Mouse (Mus musculus) embryo, embryonic 11 days (tissue): ENCODE measurements around the gene Rsph14.

Source experiments
- DNase-seq: peaks from one replicate; pipeline ENCODE4 v3.0.0-alpha.2; 2015

The Rsph14 gene

DNA sequence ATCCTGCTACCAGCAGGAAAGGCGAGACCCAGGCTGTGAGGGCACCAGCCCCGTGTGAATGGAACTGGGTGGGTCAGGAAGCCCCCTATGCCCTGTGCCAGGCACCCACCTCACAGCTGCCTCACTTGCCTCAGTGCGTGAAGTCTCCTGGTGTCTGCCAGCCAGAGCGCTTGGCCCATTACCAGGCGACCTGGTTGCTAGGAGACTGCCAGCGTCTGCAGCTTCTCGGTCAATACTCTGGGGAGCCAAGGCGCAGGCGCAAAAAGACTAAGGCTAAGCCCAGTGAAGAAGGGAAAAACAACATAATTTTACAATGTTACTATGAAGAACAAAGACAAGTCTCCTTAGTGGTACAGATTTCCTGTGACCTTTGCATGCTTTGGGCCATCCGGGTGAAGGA, at the start of gene Rsph14:
Rsph14 (minus strand) TSS at position 192 of the 400 bp plus-strand sequence.
- peak; percentile 84 for DNase-seq

DNA sequence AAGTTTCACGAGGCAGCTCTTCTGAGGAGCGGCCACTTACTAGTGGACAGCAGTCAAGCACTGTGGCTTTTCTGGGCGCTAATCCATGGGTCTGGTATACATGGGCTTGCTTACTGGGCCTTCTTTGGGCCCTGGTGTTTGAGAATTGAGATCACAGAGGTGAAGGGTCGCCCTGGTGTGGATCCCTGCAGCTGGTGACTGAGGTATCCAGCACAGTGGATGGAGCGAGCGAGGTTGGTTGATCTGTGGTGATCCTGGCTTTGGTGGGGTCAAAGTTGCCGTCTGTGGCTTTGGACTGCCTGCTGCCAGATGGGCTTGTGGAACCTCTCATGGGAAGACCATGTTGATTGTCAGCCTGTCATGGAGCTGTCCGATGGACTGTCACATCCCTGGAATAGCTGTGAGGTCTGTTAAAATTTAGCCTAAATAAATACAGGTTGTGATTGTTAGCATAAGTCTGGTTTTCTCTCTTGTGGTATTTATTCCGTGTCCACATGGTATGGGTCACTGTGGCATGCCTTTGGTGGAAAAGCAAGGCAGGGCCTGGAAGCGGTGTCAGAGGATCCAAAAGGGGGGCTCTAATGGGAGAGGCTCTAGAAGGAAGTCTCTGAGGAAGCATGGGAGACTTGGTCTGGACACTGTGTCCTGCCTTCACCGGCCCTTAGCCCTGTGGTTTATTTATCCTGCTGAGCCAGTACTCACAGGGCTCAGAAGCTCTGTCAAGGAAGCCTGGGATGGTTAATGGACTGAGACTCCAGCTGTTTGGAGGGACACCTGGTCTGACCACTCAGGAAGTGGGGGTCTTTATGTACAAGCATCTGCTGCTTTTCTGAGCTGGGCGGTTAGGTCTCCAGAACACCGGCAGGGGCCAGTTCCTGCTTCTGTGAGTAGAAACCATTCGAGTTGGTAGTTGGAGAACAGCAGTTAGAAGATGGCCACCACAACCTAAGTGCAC, 46.1 kb upstream of the Rsph14 start:
- no peak for DNase-seq

DNA sequence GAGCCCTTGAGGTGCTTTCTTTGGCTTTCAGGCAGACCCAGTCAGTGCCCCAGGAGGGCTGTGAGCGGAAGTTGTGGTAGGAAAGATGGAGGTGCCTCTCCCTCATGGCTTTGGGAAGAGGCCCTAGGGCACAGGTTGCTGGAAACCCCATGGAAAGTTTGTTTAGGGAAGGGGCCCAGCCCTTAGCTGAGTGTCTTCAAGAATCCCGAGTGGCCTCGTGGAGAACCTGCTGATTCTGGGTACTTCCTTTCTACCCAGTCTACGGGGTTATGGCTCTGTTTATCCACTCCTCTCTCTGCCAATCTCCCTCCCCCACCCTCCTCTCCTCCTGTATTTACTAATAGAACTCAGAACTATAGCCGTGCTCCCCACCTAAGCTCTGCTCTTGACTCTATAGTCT, 43.3 kb upstream of the Rsph14 start:
- no peak for DNase-seq

DNA sequence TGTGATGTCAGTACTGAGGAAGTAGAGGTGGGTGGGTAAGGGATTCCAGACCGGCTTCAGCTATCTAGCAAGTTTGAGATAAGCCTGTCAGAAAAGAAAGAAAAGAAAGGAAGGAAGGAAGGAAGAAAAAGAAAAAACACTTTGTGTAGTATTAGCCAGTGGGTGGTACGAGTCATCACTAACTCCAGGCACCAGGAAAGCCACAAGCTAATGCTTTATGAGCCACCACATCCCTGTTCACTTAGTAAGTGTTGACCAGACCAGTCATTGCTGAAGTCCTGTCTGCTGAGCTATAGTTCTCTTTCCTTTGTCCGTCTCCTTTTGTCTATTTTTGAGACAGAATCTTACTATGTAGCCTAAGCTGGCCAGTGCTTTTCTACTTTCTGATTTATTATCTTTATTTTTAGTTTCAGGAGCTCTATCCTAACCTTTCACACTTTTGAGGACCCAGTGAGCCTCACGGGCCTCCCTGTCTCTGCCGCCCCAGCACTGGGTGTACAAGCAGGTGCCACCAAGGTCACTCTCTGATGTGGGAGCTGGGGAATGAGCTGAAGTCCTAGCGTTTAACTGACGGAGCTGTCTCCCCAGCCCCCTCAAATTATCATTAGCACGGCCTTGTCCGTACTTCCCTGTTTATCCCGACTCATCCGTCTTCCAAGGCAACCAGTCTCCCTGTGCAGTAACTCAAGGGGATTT, 38.0 kb upstream of the Rsph14 start:
- DNase-seq: no peak

DNA sequence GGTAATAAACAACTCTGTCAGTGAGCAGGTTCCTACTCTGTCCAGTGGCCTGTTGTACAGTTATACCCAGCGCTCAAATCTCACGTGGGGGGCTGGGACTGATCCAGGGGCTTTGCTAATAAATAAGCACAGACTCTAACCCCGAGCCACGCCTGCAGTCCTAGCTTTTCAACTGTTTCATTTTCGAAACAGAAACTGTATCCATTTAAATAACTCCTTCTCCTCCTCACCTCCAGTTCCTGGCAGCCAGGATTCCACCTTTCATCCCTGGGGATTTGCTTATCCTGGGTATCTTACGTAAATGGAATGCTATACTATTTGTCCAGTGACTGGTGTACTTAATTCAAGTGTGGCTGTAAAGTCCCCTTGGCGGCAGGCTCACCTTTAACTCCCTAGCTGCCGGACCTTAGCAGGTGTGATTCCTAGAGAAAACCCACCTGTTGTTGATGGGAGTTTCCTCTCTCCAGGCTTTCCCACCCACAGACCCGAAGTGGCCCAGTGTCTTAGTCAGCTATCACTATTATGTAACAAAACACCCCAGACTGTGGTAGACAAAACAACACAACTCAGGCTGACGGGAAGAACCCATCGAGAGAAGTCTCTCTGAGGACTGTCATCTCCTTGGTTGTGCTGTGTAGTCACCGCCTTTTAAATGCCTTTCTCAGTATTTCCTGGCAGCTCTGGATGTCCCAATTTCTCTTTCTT, 36.4 kb upstream of the Rsph14 start:
- DNase-seq: no peak

DNA sequence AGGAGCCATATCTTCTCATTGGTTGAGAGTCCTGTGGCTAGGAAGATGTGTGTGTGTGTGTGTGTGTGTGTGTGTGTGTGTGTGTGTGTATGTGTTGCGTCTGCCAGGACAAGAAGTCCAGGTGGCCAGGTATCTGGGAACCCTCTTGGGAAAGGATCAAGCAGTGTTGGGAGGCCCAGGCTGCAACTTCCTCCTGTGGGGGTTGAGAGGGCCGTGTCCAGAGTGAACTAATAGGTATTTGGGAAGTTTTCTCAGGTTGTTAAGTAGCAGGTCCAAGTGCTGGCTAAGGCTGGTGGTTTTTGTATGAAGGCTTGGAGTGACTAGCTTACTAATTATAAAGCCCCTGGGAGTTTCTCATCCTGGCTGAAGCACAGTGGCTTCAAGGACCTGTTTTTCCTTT, 35.7 kb upstream of the Rsph14 start:
- no peak for DNase-seq

DNA sequence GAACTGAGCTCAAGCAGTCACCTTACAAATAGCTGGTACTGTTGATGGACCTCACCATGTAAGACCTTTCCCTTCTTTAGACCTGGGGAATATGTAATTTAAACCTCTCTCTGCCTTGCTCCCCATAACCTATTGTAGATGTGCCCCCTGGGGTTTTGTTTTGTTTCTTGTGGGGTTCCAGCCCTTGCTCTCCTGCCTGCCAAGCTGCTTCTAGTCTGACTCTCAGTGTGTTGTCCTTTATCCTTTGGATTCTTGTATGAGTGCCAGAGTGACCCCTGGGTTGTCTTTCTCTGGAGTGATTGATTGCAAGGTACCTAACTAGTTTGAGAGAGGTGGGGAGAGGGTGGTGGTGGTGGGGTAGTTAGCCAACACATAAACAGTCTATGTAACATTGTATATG, 35.1 kb upstream of the Rsph14 start:
- DNase-seq: no peak

DNA sequence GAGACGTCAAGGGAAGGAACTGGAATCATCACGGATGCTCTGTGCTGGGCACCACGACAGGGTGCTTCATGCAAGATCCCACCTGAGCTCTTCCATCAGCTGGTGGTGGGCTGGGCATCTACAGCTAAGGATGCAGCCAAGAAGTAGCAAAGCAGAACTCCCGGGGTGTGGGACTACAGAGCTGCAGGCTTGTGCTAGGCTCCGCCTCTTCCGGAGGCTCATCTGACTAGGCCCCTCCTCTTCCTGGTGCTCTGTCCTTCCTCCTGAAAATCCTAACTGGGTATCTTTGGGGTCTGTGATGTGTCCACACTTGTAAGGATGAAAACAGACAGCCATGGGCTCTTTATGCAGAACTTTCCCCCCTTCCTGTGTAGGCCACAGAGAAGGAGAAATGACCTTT, 33.3 kb upstream of the Rsph14 start:
- DNase-seq: no peak

DNA sequence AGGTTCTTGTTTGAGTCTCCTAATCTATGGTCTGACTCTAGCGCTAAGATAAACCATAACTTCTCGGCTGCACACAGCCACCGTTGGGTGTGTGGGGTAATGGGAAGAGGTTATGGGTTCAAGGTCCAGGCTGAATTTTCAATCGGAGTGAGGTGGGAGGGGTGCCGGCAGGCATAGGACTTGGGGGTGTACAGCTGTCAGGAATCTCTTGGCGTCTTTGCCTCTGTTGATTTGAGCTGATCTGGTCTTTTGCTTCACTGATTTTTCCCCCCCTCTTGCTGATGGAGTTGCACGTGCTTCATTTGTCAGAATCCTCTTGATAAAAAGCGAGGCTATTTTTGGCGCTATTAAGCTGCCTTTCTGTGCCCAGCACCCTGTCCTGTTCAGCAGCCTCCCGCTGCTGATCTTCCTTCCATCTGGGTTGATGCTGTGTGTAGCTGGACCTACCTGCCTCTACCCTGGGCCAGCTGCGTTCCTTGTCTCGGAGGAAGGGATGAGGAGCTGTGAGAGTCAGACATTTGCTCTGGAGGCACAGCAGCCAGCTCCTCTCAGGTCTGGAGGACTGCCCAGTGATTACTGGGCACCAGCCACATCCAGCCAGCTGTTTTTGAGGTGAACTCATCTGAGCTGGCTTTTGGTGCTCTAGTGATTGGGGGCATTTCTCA, 31.0 kb upstream of the Rsph14 start:
- no peak for DNase-seq

DNA sequence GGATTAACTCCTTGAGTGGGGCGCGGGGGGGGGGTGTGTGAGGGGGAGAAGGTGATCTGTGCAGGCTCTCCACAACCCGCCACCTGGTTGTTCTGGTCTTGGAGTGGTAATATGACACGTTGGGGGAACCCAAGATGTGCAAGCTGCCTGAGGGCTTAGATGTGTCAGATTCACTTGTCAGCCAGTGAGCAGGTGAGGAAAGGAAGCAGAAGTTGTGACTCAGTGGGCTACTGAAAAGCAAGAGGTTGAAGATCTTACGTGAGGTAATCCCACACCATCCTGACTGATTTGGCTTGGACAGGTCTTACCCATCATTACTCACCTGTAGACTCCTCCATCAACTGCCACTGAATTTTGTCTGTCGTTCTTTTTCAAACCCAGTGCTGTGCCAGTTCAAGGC, 30.2 kb upstream of the Rsph14 start:
- no peak for DNase-seq

DNA sequence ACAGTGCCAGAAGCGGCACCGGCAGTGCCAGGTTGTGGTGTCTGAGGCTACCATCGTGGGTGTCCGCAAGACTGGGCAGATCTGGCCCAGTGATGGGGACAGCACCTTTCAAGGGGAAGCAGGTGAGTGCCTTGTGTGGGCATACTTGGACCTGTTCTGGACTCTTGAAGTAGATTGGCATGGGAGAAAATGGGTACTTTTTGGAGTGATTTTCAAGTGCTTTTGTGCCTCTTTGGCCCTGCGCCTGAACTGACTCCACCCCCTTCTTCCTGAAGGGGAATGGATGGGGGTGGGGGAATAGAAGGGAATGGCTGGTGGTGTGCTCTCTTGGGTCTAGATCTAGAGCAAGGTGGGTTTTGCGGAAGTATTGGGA, 29.8 kb upstream of the Rsph14 start:
- DNase-seq: peak; percentile 27

DNA sequence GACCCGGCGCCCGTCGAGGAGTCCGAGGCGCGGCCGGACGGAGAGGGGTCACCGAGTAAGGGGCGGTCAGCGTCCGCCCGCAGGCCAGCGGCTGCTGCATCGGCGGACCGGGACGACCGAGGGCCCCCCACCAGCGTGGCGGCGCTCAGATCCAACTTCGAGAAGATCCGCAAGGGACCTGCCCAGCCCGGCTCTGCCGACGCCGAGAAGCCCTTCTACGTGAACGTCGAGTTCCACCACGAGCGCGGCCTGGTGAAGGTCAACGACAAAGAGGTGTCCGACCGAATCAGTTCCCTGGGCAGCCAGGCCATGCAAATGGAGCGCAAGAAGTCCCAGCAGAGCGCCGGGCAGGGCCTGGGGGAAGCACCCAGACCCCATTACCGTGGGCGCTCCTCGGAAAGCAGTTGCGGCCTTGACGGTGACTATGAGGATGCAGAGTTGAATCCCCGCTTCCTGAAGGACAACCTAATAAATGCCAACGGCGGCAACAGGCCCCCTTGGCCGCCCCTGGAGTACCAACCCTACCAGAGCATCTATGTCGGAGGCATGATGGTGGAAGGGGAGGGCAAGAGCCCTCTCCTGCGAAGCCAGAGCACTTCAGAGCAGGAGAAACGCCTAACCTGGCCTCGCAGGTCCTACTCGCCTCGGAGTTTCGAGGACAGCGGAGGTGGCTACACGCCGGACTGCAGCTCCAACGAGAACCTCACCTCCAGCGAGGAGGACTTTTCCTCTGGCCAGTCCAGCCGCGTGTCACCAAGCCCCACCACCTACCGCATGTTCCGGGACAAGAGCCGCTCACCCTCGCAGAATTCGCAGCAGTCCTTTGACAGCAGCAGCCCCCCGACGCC, 29.2 kb upstream of the Rsph14 start:
- DNase-seq: peak; percentile 38

DNA sequence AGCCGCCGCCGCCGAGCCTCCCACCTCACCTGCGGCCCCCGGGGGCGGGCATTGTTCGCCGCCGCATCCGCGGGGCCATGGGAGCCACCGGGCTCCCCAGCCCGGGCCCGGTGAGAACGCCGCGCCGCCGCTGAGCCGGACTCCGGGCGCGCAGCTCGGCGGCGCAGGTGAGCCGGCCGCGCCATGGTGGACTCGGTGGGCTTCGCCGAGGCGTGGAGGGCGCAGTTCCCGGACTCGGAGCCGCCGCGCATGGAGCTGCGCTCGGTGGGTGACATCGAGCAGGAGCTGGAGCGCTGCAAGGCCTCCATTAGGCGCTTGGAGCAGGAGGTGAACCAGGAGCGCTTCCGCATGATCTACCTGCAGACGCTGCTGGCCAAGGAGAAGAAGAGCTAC, 28.5 kb upstream of the Rsph14 start:
- peak; percentile 49 for DNase-seq

DNA sequence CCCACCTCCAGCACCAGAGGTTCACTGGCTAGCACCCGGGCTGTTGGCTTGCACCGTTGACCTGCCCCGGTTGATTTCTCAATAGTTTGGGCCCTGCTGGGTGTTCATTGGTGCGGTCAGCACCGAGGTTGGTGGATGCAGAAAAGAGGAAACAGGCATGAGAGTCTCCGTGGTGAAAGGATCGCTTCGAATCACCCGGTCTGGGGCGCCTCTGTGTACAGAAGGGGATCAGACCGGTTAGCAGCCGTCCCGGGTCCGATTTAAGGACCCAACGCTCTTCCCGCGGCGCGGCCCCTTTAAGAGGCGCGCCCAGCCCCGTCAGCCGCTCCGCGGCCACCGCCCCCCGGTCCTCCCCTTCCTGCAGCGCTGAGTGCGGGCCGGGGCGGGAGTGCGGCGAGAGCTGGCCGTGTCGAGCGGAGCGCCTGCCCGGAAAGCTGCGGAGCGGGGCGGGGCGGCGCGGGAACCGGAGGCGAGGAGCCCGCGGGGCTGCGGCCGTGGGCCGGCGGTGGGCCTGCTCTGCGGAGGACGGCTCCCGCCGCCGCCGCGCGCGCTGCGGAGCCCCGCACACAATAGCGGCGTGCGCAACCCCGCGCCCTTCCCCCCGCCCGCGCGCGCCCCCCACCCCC, 27.9 kb upstream of the Rsph14 start, which contains the start of gene Bcr:
Bcr (plus strand) TSS at position 376 of the 626 bp plus-strand sequence.
- peak; percentile 91 for DNase-seq

DNA sequence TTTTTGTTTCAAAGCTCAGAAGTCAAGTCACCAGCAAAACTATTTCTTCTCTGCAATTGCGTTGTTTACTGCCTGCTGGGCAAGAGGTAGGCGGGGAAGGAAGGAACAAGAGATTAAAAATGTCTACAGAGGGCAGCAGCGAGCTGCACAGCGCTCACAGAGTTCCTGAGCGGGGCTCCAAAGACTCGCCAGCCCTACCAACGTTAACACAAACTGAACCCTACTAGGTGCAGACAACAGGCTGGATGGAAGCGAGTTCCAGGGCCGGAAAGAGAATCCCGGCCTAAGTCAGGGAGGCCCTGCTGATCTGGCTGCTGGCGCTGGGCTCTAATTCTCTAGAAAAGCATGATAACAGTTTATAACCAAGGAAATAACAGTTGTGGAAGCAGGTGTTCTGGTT, 27.0 kb upstream of the Rsph14 start:
- peak; percentile 88 for DNase-seq

DNA sequence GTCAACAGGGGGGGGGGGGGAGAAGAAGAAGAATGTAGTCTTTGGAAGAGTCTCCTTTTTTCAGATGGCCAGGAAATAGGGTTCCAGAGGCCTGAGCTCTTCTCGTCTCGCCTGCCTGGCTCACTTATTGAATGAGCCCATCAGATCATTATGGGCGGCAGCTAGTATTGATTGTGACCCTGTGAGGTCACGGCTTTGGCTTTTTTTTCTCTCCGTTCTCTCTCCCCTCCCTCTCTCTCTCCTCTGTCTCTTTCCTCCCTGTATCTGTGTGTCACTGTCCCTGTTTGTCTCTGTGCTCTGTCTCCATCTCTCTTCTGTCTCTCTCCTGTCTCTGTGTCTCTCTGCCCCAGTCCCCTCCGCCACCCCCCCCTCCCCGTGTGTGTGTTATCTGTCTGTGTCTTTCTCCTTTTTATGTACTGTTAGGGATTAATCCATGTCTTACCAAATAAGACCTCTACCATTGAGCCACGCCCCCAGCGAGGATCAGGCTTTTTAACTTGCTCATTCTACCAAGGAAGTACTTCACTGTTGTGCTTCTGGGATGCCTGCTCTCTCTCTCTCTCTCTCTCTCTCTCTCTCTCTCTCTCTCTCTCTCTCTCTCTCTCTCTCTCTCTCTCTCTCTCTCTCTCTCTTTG, 26.5 kb upstream of the Rsph14 start:
- peak; percentile 52 for DNase-seq

DNA sequence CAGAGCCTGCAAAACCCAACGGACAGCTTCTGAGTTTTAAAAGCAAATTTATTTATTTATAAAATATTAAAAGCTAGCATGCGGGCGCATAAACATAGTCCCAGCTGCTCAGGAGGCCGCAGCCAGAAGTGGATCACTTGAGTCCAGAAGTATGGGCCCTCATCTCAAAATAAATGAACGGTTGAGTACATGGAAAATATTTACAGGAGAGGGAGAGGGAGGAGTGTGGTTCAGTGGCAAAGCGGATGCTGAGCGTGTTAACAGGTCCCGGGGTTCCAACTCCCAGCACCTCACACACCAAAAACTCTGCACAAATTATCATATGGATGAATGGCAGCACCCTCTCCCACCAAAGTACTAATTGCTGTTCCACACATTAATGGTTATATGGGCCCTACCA, 25.9 kb upstream of the Rsph14 start:
- no peak for DNase-seq

DNA sequence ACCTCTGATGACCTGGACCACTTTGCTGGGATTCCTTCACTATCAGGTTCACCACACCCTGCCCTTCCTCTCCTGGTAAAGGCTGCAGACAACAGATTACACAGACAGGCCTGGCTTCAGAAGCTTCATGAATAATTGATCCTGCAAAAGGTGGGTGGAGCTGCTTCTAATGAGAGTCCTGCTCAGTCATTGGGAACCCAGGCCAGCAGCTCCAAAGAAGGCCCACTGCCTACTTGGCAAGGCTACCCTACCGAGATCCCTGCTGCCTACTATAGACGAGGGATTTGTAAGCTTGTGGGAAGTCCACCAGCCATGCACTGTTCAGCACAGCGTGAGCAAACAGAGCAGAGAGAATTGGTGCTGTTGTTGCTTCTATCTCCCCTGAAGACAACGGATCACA, 23.9 kb upstream of the Rsph14 start:
- peak; percentile 22 for DNase-seq

DNA sequence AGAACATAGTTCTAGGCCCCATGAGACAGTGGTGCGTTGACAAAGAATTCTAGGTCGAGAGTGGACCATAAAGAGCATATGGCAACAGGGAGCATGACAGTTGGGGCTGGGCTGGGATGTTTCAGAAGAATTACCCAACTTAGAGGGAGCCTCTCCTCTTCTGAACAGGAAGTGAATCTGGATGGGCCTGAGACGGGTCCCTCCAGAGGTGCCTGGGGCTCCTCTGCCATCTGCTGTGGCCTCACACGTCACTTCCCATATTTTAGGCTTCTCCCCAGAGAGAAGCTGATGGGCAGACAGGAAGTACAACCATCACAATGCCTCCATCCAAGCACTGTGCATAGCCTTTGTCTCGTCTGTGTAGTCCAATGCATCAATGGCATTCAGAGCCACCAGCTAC, 23.3 kb upstream of the Rsph14 start:
- DNase-seq: no peak

DNA sequence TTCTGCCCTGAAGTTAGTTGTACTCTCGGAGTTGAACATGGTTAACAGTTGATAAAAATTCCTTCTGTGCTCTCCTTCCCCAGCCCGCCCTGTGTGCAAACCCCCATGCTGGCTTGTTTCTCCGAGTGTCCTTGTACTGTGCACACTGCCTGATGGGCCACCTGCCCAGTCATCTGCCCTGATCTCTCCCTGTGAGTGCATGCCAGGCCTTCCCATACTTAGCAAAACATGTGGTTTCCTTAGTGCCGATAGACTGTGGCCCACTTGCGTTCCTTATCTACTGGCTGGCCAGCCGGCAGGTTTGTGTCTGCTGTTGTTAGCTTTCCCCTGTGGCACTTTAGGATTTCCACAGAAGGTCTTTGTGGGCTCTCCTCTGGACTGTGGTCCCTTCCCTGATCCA, 21.7 kb upstream of the Rsph14 start:
- DNase-seq: no peak

DNA sequence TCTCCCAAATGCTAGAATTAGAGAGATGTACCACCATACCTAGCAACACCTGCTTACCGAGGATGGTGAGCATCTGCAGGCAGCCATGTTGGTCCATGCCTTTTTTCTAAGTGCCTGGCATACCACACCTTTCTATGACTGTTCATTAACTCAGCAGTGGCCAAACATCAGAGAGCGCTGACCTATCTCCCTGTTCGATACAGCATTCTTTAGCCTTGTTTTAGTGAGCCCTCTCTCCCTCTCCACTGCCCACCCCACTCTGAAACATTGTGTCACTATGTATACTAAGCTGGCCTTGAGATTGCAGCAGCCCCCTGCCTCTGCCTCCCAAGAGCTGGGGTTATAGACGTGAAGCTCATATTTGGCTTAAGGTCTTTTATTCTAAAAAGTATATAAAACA, 21.3 kb upstream of the Rsph14 start:
- no peak for DNase-seq
